Mouse (Mus musculus) forebrain, embryonic 15.5 days (tissue): ENCODE measurements at regions not wholly inside any gene's neighbourhood (a gene's known extent, or its start where the extent isn't known, plus 50 kb on each side); places are given as distances from the start of the nearest gene placed in this dataset.

Experiments
- ATAC-seq: fragments of 200-750 bp; cut with Nextera tagmentation; replicated peaks from 2 replicates; pipeline ENCODE4 v1.8.0; 2017; ENCODE audit warnings: mild to moderate bottlenecking, moderate TSS enrichment, moderate library complexity
- H3K27ac ChIP-seq: fragments of 300-500 bp; sonication (generic); replicated peaks from 2 replicates; pipeline ENCODE4 v1.5.1; 2015; ENCODE audit warnings: mild to moderate bottlenecking, inconsistent platforms
- H3K27me3 ChIP-seq: fragments of 300-500 bp; sonication (generic); 2 replicates; pipeline ENCODE4 v1.6.1; 2015; ENCODE audit warnings: inconsistent platforms
- H3K36me3 ChIP-seq: fragments of 300-500 bp; sonication (generic); 2 replicates; pipeline ENCODE4 v1.6.1; 2015; ENCODE audit warnings: mild to moderate bottlenecking, inconsistent platforms
- H3K4me1 ChIP-seq: fragments of 300-500 bp; sonication (generic); 2 replicates; pipeline ENCODE4 v1.6.1; 2015; ENCODE audit warnings: inconsistent platforms
- H3K4me2 ChIP-seq: fragments of 300-500 bp; sonication (generic); replicated peaks from 2 replicates; pipeline ENCODE4 v1.6.1; 2015; ENCODE audit warnings: mild to moderate bottlenecking, inconsistent platforms
- H3K4me3 ChIP-seq: fragments of 300-500 bp; sonication (generic); 2 replicates; pipeline ENCODE4 v1.5.1; 2015; ENCODE audit warnings: mild to moderate bottlenecking, inconsistent platforms
- H3K9ac ChIP-seq: fragments of 300-500 bp; sonication (generic); replicated peaks from 2 replicates; pipeline ENCODE4 v1.6.1; 2015; ENCODE audit warnings: mild to moderate bottlenecking, inconsistent platforms
- H3K9me3 ChIP-seq: fragments of 300-500 bp; sonication (generic); 2 replicates; pipeline ENCODE4 v1.6.1; 2016; ENCODE audit warnings: inconsistent platforms
- WGBS: fragments of 180-500 bp; shearing (Covaris S2); methylation state at CpG from one replicate; pipeline ENCODE4 v1.1.7; 2015; ENCODE audit warnings: mixed read lengths; 5-methylcytosine and 5-hydroxymethylcytosine counted together

- ATAC-seq = no peak
- no peaks in the 10 kb centered on the region for H3K36me3 ChIP-seq
- H3K27ac ChIP-seq = no peak overlapping the region
- no peaks in the 10 kb centered on the region for H3K9me3 ChIP-seq
- no peak overlapping the region for H3K4me2 ChIP-seq
- H3K4me3 ChIP-seq = no peak overlapping the region
- H3K9ac ChIP-seq = no peak overlapping the region
- H3K4me1 ChIP-seq = no peaks in the 10 kb centered on the region
- WGBS = 93% methylated on average over 5 of the region's 5 CpGs
- H3K27me3 ChIP-seq = no peaks in the 10 kb centered on the region
Measured at GRCm38 (mm10) chr12:107600576-107600975, 112.1 kb downstream of the 3110018I06Rik start.

DNA sequence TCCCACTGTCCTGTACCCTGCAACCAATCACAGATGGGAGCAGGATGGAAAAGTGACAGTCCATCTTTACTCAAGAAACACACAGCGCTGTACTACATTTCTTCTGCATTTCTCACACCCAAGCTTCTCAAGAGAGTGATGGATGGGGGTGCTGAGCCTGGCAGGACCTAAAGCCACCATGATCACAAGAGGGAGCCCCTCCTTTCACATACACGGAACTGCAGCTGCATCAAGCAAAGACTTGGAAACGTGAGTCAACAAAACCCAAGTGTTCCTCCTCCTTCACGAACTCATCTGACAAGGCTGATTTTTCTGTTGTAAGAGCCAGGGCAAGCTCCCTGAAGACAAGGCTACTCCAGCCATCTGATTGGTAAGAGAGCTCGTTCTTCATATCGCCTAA lies 120.5 kb downstream of the 3110018I06Rik start:
- H3K4me2 ChIP-seq = no peak overlapping the region
- no peak overlapping the region for H3K4me3 ChIP-seq
- H3K9me3 ChIP-seq = no peaks in the 10 kb centered on the region
- no peaks in the 10 kb centered on the region for H3K27me3 ChIP-seq
- no peak overlapping the region for H3K27ac ChIP-seq
- no peaks in the 10 kb centered on the region for H3K36me3 ChIP-seq
- ATAC-seq = no peak
- WGBS = 86% methylated on average over 6 of the region's 6 CpGs
- H3K9ac ChIP-seq = no peak overlapping the region
- no peaks in the 10 kb centered on the region for H3K4me1 ChIP-seq

- no peak for ATAC-seq
- no peaks in the 10 kb centered on the region for H3K36me3 ChIP-seq
- 81% methylated on average over 4 of the region's 4 CpGs for WGBS
Measured at GRCm38 (mm10) chr12:107609986-107610385, 121.6 kb downstream of the 3110018I06Rik start.

DNA sequence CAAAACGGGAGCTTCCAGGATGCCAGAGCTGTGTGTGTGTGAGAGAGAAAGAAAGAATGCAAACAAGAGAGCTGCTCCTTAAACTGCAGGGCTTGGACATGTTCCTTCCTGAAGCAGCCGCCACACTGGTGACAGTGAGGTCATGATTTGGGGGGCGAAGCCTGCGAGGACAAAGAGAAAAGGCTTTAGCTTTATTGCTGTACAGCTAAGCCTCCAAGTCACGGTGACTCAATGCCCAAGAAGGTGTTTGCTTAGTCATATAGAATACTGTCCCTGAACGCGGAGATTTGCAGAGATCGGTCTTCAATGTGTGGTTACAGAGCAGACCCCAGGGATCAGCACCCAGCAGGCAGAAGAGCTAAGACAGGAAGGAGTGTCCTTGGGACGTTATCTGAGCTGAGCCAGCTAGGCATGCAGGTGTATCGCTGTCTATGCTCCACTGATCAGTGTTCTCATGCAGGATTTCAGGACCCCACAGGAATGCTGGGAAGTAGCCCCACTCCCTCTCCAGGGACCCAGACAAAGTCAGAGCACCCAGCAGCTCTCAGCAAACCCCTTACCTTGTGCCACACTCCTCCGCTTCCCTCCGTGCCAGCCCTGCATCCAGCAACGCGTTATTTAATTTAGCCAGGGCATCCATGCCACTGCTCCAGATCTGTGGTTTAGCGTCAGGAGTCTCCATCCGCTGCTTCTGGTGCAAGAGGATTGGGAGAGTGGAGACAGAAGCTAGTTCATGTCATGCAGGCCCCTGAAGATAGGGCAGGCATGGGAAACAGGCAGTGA lies 129.0 kb downstream of the 3110018I06Rik start:
- no peaks in the 10 kb centered on the region for H3K27me3 ChIP-seq
- H3K4me1 ChIP-seq = no peaks in the 10 kb centered on the region
- H3K4me3 ChIP-seq = no peak overlapping the region
- no peaks in the 10 kb centered on the region for H3K9me3 ChIP-seq
- ATAC-seq = no peak
- H3K4me2 ChIP-seq = no peak overlapping the region
- no peak overlapping the region for H3K27ac ChIP-seq
- H3K9ac ChIP-seq = no peak overlapping the region
- WGBS = 67% methylated on average over 16 of the region's 16 CpGs
- H3K36me3 ChIP-seq = no peaks in the 10 kb centered on the region

More at GRCm38 (mm10) chr12:107609986-107610385, 121.6 kb downstream of the 3110018I06Rik start:
- Histone ChIP-seq H3K27me3 (no peaks in the 10 kb centered on the region), H3K9me3 (no peaks in the 10 kb centered on the region), H3K4me2 (no peak overlapping the region), H3K4me1 (no peaks in the 10 kb centered on the region), H3K9ac (no peak overlapping the region), H3K27ac (no peak overlapping the region), H3K4me3 (no peak overlapping the region)

- H3K27ac ChIP-seq = no peak overlapping the region
- H3K4me2 ChIP-seq = no peak overlapping the region
- H3K36me3 ChIP-seq = no peaks in the 10 kb centered on the region
- peaks cover 6% of the 10 kb centered on the region for H3K4me1 ChIP-seq
- ATAC-seq = no peak
- WGBS = 44% methylated on average over 3 of the region's 3 CpGs
- no peaks in the 10 kb centered on the region for H3K27me3 ChIP-seq
- no peaks in the 10 kb centered on the region for H3K9me3 ChIP-seq
- no peak overlapping the region for H3K4me3 ChIP-seq
- no peak overlapping the region for H3K9ac ChIP-seq
Measured at GRCm38 (mm10) chr12:107624446-107624845, 136.0 kb downstream of the 3110018I06Rik start.

GRCm38 (mm10) chr12:107648008-107648407 lies 159.6 kb downstream of the 3110018I06Rik start:
- H3K27ac ChIP-seq = no peak overlapping the region
- no peaks in the 10 kb centered on the region for H3K27me3 ChIP-seq
- H3K9me3 ChIP-seq = no peaks in the 10 kb centered on the region
- H3K4me2 ChIP-seq = no peak overlapping the region
- no peak for ATAC-seq
- H3K9ac ChIP-seq = no peak overlapping the region
- 94% methylated on average over 9 of the region's 9 CpGs for WGBS
- H3K4me1 ChIP-seq = no peaks in the 10 kb centered on the region
- H3K4me3 ChIP-seq = no peak overlapping the region
- H3K36me3 ChIP-seq = no peaks in the 10 kb centered on the region

GRCm38 (mm10) chr12:107652126-107652728 lies 163.8 kb downstream of the 3110018I06Rik start:
- no peak for ATAC-seq
- Histone ChIP-seq H3K9ac (no peak overlapping the region), H3K4me3 (no peak overlapping the region), H3K4me1 (no peaks in the 10 kb centered on the region), H3K27me3 (no peaks in the 10 kb centered on the region), H3K27ac (no peak overlapping the region), H3K9me3 (no peaks in the 10 kb centered on the region), H3K36me3 (no peaks in the 10 kb centered on the region), H3K4me2 (no peak overlapping the region)
- WGBS = 58% methylated on average over 3 of the region's 3 CpGs

DNA sequence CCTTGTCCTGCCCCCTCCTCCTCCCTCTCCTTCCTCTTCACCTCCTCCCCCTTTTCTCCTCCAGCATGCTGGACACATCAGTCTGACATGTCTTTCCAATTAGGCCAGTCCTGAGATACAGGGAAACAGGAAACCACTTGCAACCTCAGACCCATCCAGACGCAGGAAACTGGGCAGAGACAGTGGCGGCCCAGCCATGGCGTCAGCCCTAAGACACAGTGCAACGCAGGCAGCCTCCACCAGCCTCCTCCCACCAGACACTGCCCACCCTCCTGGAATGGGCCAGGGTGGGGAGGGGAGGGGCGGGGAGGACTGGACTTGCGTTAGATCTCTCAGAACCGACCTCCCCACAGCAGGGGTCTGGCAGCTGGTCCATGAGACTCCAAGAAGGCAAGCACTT lies 164.7 kb downstream of the 3110018I06Rik start:
- no peak overlapping the region for H3K9ac ChIP-seq
- no peaks in the 10 kb centered on the region for H3K9me3 ChIP-seq
- no peaks in the 10 kb centered on the region for H3K27me3 ChIP-seq
- H3K4me2 ChIP-seq = no peak overlapping the region
- H3K4me1 ChIP-seq = peaks cover 8% of the 10 kb centered on the region
- H3K4me3 ChIP-seq = no peak overlapping the region
- no peaks in the 10 kb centered on the region for H3K36me3 ChIP-seq
- no peak for ATAC-seq
- no peak overlapping the region for H3K27ac ChIP-seq
- WGBS = 48% methylated on average over 7 of the region's 7 CpGs

DNA sequence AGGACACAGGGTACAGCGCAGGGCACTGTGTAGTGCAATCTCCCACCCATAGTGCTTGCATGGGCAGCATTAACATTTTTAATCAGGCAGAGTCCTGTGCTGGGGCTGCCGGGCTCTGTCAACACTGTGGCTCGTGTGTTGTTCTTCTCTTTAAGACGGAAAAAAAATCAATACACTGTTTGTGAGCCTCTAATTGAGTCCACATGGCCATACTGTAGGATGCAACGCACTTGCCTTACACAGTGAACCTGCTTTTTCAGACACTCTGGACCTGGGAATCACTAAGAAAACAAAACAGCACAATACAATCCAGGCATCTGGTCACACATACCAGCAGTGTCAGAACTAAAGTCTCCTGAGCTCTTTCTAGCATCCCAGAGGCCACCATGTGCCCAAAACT lies 168.4 kb downstream of the 3110018I06Rik start:
- no peak for ATAC-seq
- H3K27me3 ChIP-seq = no peaks in the 10 kb centered on the region

DNA sequence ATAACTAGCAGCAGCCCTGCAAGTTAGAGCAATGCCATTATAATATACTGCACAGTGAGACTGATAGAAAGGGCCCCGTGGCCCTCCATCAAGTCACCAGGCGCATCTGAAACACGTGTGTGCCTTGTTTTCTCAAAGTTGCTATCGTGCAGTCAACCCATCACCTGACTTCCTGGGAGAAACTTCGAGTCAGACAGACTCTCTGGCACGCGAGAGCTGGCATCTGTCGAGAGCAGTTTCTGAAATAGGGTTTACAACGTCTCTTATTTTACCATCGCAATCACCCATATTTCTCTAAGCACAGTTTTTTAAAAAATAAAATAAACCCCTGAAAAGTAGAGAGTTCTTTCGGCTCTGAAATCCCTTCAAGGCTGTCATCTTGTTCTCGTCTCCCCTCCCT lies 169.8 kb downstream of the 3110018I06Rik start:
- no peak overlapping the region for H3K27ac ChIP-seq
- H3K4me3 ChIP-seq = no peak overlapping the region
- no peaks in the 10 kb centered on the region for H3K9me3 ChIP-seq
- H3K4me2 ChIP-seq = 0 out of 2 replicates have a peak overlapping the region, but pooled peaks have one; percentile 4
- no peak overlapping the region for H3K9ac ChIP-seq
- ATAC-seq = no peak
- H3K27me3 ChIP-seq = no peaks in the 10 kb centered on the region
- no peaks in the 10 kb centered on the region for H3K36me3 ChIP-seq
- 50% methylated on average over 12 of the region's 12 CpGs for WGBS
- H3K4me1 ChIP-seq = peaks cover 23% of the 10 kb centered on the region

More for the DNA sequence above, 168.4 kb downstream of the 3110018I06Rik start:
- no peaks in the 10 kb centered on the region for H3K36me3 ChIP-seq
- H3K4me3 ChIP-seq = no peak overlapping the region
- H3K4me1 ChIP-seq = peaks cover 21% of the 10 kb centered on the region
- no peak overlapping the region for H3K27ac ChIP-seq
- H3K4me2 ChIP-seq = no peak overlapping the region
- 55% methylated on average over 5 of the region's 5 CpGs for WGBS
- H3K9ac ChIP-seq = no peak overlapping the region
- H3K9me3 ChIP-seq = no peaks in the 10 kb centered on the region

DNA sequence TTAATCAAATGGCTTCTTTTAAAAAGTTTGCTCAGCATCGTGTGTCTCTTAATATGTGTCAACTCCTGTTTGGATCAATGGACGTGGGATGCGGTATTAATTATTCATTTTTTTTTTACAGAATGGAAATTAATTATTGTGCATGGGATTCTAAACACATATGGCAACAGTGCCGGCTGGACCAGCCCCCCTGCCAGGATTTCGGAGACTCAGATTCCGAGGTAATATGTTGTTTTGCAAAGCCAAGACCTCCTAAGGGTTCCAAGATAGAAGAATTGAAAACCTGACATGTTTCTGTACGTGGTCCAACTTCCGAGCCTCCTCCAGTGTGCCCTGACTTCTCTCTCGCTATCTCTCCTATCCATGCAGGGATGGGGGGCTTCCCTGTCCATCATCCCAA lies 170.4 kb downstream of the 3110018I06Rik start:
- no peaks in the 10 kb centered on the region for H3K36me3 ChIP-seq
- H3K4me2 ChIP-seq = 0 out of 2 replicates have a peak overlapping the region, but pooled peaks have one; percentile 4
- no peak overlapping the region for H3K27ac ChIP-seq
- WGBS = 17% methylated on average over 9 of the region's 9 CpGs
- no peak for ATAC-seq
- H3K4me3 ChIP-seq = no peak overlapping the region
- peaks cover 23% of the 10 kb centered on the region for H3K4me1 ChIP-seq
- no peaks in the 10 kb centered on the region for H3K27me3 ChIP-seq
- H3K9ac ChIP-seq = no peak overlapping the region
- no peaks in the 10 kb centered on the region for H3K9me3 ChIP-seq

DNA sequence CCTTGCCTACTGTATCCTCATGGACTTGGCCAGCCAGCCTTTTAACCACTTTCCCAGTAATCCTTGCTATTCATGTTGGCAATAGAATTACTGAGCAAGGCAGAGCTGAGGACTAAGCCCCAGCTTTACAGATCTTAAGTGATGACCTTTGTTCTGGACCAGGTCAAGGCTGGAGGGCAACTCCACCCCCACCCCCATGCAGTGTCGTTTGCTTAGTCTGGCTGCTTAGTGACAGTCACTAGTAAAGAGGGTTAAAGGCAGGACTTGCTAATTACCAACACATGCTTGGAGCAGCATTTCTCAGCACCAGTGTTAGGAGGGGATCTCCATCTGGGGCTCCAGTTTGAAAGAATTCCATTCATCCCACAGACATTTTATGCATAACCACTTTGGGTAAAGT lies 174.2 kb downstream of the 3110018I06Rik start:
- 2% methylated on average over 1 of the region's 1 CpGs for WGBS
- no peak for ATAC-seq

More for the DNA sequence above, 174.2 kb downstream of the 3110018I06Rik start:
- H3K4me1 ChIP-seq = peaks cover 20% of the 10 kb centered on the region
- no peak overlapping the region for H3K4me2 ChIP-seq
- H3K9me3 ChIP-seq = no peaks in the 10 kb centered on the region
- H3K27me3 ChIP-seq = no peaks in the 10 kb centered on the region
- H3K9ac ChIP-seq = no peak overlapping the region
- no peaks in the 10 kb centered on the region for H3K36me3 ChIP-seq
- H3K4me3 ChIP-seq = no peak overlapping the region
- no peak overlapping the region for H3K27ac ChIP-seq
